Comparison of ENCODE assay signal across 9 mouse cellular contexts in the genomic region with DNA sequence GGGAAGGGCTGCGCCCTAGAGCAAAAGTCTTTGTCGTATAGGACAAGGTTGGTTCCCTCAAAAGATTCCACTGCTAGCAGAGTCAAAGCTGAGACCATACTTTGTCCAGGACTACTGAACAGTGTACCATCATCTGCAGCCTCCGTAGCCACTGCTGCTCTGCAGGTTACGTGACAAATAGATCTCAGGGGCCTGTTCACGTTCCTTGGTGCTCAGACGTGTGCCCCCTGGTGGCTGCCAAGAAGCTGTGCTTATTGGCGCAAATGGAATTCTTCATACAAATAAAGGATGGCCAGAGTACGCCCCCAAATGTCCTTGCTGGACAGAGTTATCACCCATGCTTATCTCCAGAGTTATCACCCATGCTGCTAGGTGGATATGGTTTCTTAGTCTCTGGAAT. TPM values are rescaled to one million over a fixed set of nuclear protein-coding genes. Genes with fewer than 3 reads are reported as not detected.
DNase-seq lines count a peak whose midpoint lies in the region; ATAC-seq and TF ChIP-seq lines count a peak whose summit lies in the region.
"Had no signal": no experiment of that assay in that cellular context is flagged by ENCODE, and none has a peak within 500 bp of the region (broad histone marks: within the 10 kb centered on the region; RNA-seq: fewer than 3 reads in every experiment).

No protein-coding gene starts in this region.

- no peaks in the 10 kb centered on the region for H3K27me3 ChIP-seq in midbrain, embryonic 13.5 days
- H3K27me3 ChIP-seq in stomach, embryonic 14.5 days (ENCODE audit: control insufficient read depth, insufficient read depth, low read length): no peaks in the 10 kb centered on the region

- H3K9ac ChIP-seq in midbrain, embryonic 13.5 days (replicated peaks): no peak overlapping the region
- no peak overlapping the region for H3K9ac ChIP-seq in stomach, embryonic 14.5 days (replicated peaks; ENCODE audit: low read depth, low read length)

- peaks cover 16% of the 10 kb centered on the region for H3K4me1 ChIP-seq in midbrain, embryonic 13.5 days (replicated peaks)
- peaks cover 6% of the 10 kb centered on the region; the same call in 1 of the 2 replicates for H3K4me1 ChIP-seq in stomach, embryonic 14.5 days (ENCODE audit: control insufficient read depth, insufficient read depth, low read length)

- WGBS in midbrain, embryonic 13.5 days: 28% methylated on average over 8 of the region's 8 CpGs
- 23% methylated on average over 8 of the region's 8 CpGs for WGBS in stomach, embryonic 14.5 days

- no peaks in the 10 kb centered on the region for H3K9me3 ChIP-seq in midbrain, embryonic 13.5 days
- no peaks in the 10 kb centered on the region for H3K9me3 ChIP-seq in stomach, embryonic 14.5 days (ENCODE audit: control insufficient read depth, low read depth, low read length)

- H3K27ac ChIP-seq in layer of hippocampus, adult 2 months: no peak overlapping the region
- H3K27ac ChIP-seq in midbrain, embryonic 13.5 days: no peak overlapping the region
- H3K27ac ChIP-seq in stomach, embryonic 14.5 days (ENCODE audit: low read length): no peak overlapping the region
- H3K27ac ChIP-seq: macrophage had no signal

- TF ChIP-seq CTCF in layer of hippocampus, adult 2 months (conservative IDR thresholded peaks at IDR 0.05): peak; percentile 87

- H3K4me3 ChIP-seq in layer of hippocampus, adult 2 months: no peak overlapping the region
- H3K4me3 ChIP-seq in midbrain, embryonic 13.5 days (replicated peaks): no peak overlapping the region
- no peak overlapping the region for H3K4me3 ChIP-seq in stomach, embryonic 14.5 days (ENCODE audit: low read depth, low read length)

- peak; percentile 60 to 65 for DNase-seq in layer of hippocampus, adult 2 months (ENCODE audit: low spot score in 2 of 2)
- no peak for DNase-seq in layer of hippocampus, adult 9-10 months (ENCODE audit: low spot score)
- DNase-seq in WW6 (ENCODE audit: low read depth, low spot score): peak; percentile 53
- peak; percentile 67 to 84 for DNase-seq in cerebellum, postnatal 36 days
- peak; percentile 71 to 75 for DNase-seq in heart, postnatal 36 days
- DNase-seq in layer of hippocampus, postnatal 10 days (ENCODE audit: low spot score in 2 of 2): peak; percentile 68 to 80

- H3K36me3 ChIP-seq in midbrain, embryonic 13.5 days: peaks cover 15% of the 10 kb centered on the region
- H3K36me3 ChIP-seq in stomach, embryonic 14.5 days (ENCODE audit: control insufficient read depth, insufficient read depth, low read length): peaks cover 9% of the 10 kb centered on the region

- intact Hi-C loops in heart, postnatal 36 days (cut with DNase I): loop anchor here (2.0 to 5.0 kb wide), 2 partner anchors 243 to 269 kb away; no protein-coding TSS in a partner anchor

- peak; percentile 73 for ATAC-seq in midbrain, embryonic 13.5 days
- ATAC-seq in stomach, embryonic 14.5 days (ENCODE audit: insufficient number of reproducible peaks, insufficient read depth, low FRiP score, low read depth): peak; percentile 53; the same call in 1 of the 2 replicates

- H3K4me2 ChIP-seq in midbrain, embryonic 13.5 days (replicated peaks): no peak overlapping the region
- H3K4me2 ChIP-seq in stomach, embryonic 14.5 days (replicated peaks; ENCODE audit: low read depth, low read length): no peak overlapping the region

RNA-seq across cellular contexts. Expression of a gene that starts 10.3 kb away (rescaled TPM):
- 10 to 100 TPM; 33.4 to 37.1 TPM for total RNA-seq in layer of hippocampus, adult 2 months (2021)
- total RNA-seq in heart, postnatal 36 days (2021): 10 to 100 TPM; 28.1 to 29.2 TPM
- 10 to 100 TPM; 23.2 to 26.7 TPM for total RNA-seq in layer of hippocampus, postnatal 10 days (2021)
- polyA plus RNA-seq in midbrain, embryonic 13.5 days (2015; fragmentation: Nextera tagmentation; extraction: Ambion mirVana): 35.9 and 36.2 TPM in 2 replicates
- 23.4 and 24.1 TPM in 2 replicates for polyA plus RNA-seq in stomach, embryonic 14.5 days (2014; fragmentation: Nextera tagmentation; extraction: Ambion mirVana)

RNA-seq across cellular contexts. Expression of a gene that starts 43.4 kb away (rescaled TPM):
- total RNA-seq in layer of hippocampus, adult 2 months (2021): 100 to 1,000 TPM; 160 to 165 TPM
- 10 to 100 TPM; 13.7 to 21.2 TPM for total RNA-seq in heart, postnatal 36 days (2021)
- total RNA-seq in layer of hippocampus, postnatal 10 days (2021): 100 to 1,000 TPM; 308 to 330 TPM
- 478 and 520 TPM in 2 replicates for polyA plus RNA-seq in midbrain, embryonic 13.5 days (2015; fragmentation: Nextera tagmentation; extraction: Ambion mirVana)
- polyA plus RNA-seq in stomach, embryonic 14.5 days (2014; fragmentation: Nextera tagmentation; extraction: Ambion mirVana): 79.8 and 85.3 TPM in 2 replicates

Comparison
In these comparisons a context has a peak if more than half of its experiments do, and no peak if none do; other contexts are left out.
1. RNA of a gene that starts 43.4 kb away (total RNA-seq): 308 to 330 TPM in layer of hippocampus, postnatal 10 days and 160 to 165 TPM in layer of hippocampus, adult 2 months; 13.7 to 21.2 TPM in heart, postnatal 36 days; every median in the first group is over 4 times any median in the second.